Mouse (Mus musculus): ENCODE data around the gene Plxna4.

DNA sequence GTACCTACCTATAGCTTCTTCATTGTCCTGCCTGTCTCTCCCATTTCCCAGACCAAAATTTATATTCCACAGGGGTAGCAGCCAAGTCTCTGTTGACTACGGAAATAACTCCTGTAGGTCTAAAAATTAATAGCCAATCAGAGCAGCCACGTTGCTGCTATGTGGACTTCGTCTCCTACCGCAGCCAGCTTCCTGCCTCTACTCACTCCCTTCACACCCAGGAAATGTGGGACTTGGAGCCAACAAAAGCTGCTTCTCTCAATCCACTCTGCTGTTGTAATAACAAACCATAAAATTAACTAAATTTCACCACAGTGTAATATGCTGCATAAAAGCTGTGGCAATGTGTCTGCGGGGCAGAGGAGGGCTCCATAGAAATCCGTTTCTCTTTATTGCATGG, 239.9 kb downstream of the Plxna4 start:
- TF ChIP-seq GATA1 (IDR thresholded peaks at IDR 0.05; ENCODE audit: borderline replicate concordance, low read length) (no peak), FLI1 (IDR thresholded peaks at IDR 0.05; ENCODE audit: low read length) (no peak)
